Mouse (Mus musculus): ENCODE data around the gene Myh10. TPM values are rescaled to one million over a fixed set of nuclear protein-coding genes. Genes with fewer than 3 reads are reported as not detected.
A peak's percentile ranks its signal among the peaks of the same experiment; 100 is the strongest.

Gene Myh10
- 126 and 129 TPM in 2 replicates for polyA plus RNA-seq (2016; fragmentation: Nextera tagmentation; extraction: Ambion mirVana)

DNA sequence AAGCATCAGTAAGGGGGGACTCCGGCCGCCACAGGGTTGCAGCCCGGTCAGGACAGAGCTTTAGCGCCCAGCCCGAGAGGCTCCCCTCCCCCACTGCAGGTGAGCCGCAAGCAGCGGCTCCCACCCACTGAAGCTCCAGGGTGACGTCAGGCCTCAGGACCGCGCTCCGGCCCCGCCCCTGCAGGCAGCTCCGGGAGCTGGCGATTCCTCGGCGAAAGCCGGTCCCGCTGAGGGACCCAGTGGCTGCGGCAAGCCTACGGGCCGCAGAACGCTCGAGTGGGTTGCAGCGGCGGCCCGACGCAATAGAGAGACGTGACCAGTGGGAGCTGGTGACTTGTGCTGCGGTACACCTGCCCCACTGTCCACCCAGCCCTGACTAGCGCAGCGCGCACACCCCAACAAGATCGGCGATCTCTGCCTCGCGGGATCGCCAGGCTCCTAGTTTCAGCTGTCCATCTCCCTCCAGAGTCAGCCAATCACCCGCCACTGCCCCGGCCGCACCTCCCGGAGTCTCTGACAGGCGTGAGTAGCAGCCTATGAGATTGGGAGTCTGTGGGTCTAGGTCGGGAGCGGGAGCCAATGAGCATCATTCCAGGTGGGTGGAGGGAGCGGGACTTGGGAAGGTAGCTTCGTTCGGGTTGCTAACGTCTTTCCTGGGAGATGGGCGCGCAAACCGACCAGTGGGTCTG lies at the start of gene Myh10:
Gene Myh10, plus strand, starts transcription at position 239 of the 689 bp plus-strand sequence.
- ATAC-seq (ENCODE audit: low FRiP score, low read depth): peak; percentile 99
- peaks cover 14% of the 10 kb centered on the region; the same call in 1 of the 2 replicates for H3K4me1 ChIP-seq
- WGBS: under 1% methylated on average over 51 of the region's 51 CpGs

DNA sequence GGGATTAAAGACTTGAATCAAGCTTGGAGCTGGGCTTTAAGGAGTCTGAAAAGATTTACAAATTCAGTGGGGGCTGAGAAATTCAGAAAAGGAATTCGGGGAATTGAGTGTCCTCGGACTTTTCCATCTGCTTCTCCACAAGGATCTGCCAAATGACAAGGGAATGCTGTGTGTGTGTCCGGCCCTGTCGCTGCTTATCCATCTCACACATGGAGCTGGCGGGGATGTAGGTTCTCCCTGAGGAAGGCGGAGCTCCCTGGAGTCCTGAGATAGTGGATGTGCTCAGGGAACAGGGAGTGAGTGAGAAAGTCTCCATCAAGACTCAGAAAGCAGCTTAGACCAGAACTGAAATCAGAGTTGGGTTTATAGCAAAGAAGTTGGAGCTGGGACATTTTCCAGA lies 46.6 kb upstream of the Myh10 start:
- Histone ChIP-seq H3K27ac (no peak overlapping the region), H3K36me3 (no peaks in the 10 kb centered on the region), H3K27me3 (replicated peaks) (no peaks in the 10 kb centered on the region), H3K4me3 (no peak overlapping the region), H3K4me1 (no peaks in the 10 kb centered on the region), H3K4me2 (replicated peaks) (no peak overlapping the region), H3K9ac (no peak overlapping the region), H3K9me3 (no peaks in the 10 kb centered on the region)
- ATAC-seq (ENCODE audit: low FRiP score, low read depth): no peak
- WGBS: 58% methylated on average over 6 of the region's 6 CpGs

More for the DNA sequence above, at the start of gene Myh10:
- Histone ChIP-seq H3K27ac (peak within 1 kb of the TSS; percentile 96), H3K36me3 (no peaks in the 10 kb centered on the region), H3K27me3 (replicated peaks) (no peaks in the 10 kb centered on the region), H3K4me2 (replicated peaks) (peak within 1 kb of the TSS; percentile 86), H3K4me3 (peak within 1 kb of the TSS; percentile 80), H3K9me3 (no peaks in the 10 kb centered on the region), H3K9ac (peak within 1 kb of the TSS; percentile 90)

- no peak overlapping the region for H3K9ac ChIP-seq
- 66% methylated on average over 5 of the region's 5 CpGs for WGBS
- no peak for ATAC-seq (ENCODE audit: low FRiP score, low read depth)
- H3K4me1 ChIP-seq: no peaks in the 10 kb centered on the region
- H3K36me3 ChIP-seq: no peaks in the 10 kb centered on the region
- no peak overlapping the region for H3K4me3 ChIP-seq
- no peaks in the 10 kb centered on the region for H3K27me3 ChIP-seq (replicated peaks)
- no peak overlapping the region for H3K27ac ChIP-seq
- H3K4me2 ChIP-seq (replicated peaks): no peak overlapping the region
- H3K9me3 ChIP-seq: no peaks in the 10 kb centered on the region
Observed at GRCm38 (mm10) chr11:68647808-68648207, 43.6 kb upstream of the Myh10 start.

DNA sequence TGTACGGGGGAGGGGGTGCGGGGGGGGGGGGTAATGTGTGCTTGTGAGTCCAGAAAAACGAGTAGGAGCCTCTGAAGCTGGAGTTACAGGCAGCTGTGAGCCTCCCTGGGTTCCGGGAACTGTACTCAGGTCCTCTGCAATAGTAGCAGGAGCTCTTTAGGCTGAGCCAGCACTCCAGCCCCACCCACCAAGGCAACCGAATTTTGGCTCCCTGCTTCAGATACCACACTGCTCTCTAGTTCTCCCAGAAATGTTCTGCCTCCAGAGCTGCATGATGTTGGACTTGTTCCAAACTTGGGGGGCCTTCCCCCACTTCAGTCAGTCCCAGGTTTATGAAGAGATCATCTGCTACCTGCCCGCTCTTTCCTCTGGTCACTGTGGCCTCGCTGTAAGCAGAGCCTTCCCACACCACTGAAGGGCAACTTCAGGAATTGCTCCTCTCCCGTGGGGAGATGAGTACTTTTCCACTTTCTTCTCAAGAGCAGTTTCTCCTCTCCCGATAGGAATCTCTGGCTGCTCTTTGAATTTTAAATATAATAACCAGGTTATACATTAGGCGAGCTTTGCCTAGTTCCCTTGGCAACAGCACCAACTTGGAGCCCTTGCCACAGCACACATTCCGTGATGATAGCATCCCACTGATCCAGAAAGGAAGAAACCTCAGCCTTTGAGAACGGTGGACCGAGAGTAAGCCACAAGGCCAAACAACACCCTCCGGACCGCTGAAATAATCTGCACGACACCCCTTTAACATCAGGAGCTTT lies 42.8 kb upstream of the Myh10 start:
- Histone ChIP-seq H3K27ac (no peak overlapping the region), H3K4me1 (no peaks in the 10 kb centered on the region), H3K9ac (no peak overlapping the region), H3K4me3 (no peak overlapping the region), H3K9me3 (no peaks in the 10 kb centered on the region), H3K27me3 (replicated peaks) (no peaks in the 10 kb centered on the region), H3K4me2 (replicated peaks) (no peak overlapping the region), H3K36me3 (no peaks in the 10 kb centered on the region)
- ATAC-seq (ENCODE audit: low FRiP score, low read depth): no peak
- 72% methylated on average over 15 of the region's 16 CpGs for WGBS

DNA sequence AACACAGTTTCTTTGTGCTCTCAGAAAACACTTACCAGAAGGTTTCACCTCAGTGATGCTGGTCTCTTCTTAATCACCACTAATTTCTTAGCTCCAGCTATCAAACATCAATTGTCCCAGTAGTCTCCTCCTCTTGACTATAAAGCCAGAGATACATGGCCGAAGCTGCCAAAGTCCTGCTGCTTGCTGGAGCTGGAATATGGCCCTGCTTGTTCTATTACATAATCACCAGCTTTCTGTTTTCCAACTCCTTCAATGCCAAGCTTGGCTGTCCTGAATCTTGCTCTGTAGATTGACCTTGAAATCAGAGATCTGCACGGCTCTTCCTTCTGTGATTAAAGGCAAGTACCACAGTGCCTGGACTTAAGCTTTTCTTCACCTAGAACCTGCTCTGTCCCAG lies 39.8 kb upstream of the Myh10 start:
- no peaks in the 10 kb centered on the region for H3K4me1 ChIP-seq
- no peak overlapping the region for H3K4me2 ChIP-seq (replicated peaks)
- no peak overlapping the region for H3K9ac ChIP-seq
- H3K27ac ChIP-seq: no peak overlapping the region
- ATAC-seq (ENCODE audit: low FRiP score, low read depth): no peak
- no peak overlapping the region for H3K4me3 ChIP-seq
- no peaks in the 10 kb centered on the region for H3K9me3 ChIP-seq
- no peaks in the 10 kb centered on the region for H3K27me3 ChIP-seq (replicated peaks)
- WGBS: 89% methylated on average over 2 of the region's 2 CpGs
- no peaks in the 10 kb centered on the region for H3K36me3 ChIP-seq

GRCm38 (mm10) chr11:68655524-68655923 lies 35.8 kb upstream of the Myh10 start:
- H3K4me1 ChIP-seq: no peaks in the 10 kb centered on the region
- no peaks in the 10 kb centered on the region for H3K27me3 ChIP-seq (replicated peaks)
- no peaks in the 10 kb centered on the region for H3K9me3 ChIP-seq
- WGBS: 67% methylated on average over 1 of the region's 1 CpGs
- no peaks in the 10 kb centered on the region for H3K36me3 ChIP-seq
- no peak for ATAC-seq (ENCODE audit: low FRiP score, low read depth)
- no peak overlapping the region for H3K4me3 ChIP-seq
- H3K4me2 ChIP-seq (replicated peaks): no peak overlapping the region
- H3K9ac ChIP-seq: no peak overlapping the region
- no peak overlapping the region for H3K27ac ChIP-seq

GRCm38 (mm10) chr11:68656887-68657685 lies 34.3 kb upstream of the Myh10 start:
- H3K4me1 ChIP-seq: no peaks in the 10 kb centered on the region
- H3K4me2 ChIP-seq (replicated peaks): no peak overlapping the region
- ATAC-seq (ENCODE audit: low FRiP score, low read depth): no peak
- no peak overlapping the region for H3K9ac ChIP-seq
- no peaks in the 10 kb centered on the region for H3K36me3 ChIP-seq
- H3K9me3 ChIP-seq: no peaks in the 10 kb centered on the region
- 59% methylated on average over 6 of the region's 6 CpGs for WGBS
- no peak overlapping the region for H3K27ac ChIP-seq
- H3K27me3 ChIP-seq (replicated peaks): no peaks in the 10 kb centered on the region
- no peak overlapping the region for H3K4me3 ChIP-seq

- Histone ChIP-seq H3K4me1 (no peaks in the 10 kb centered on the region), H3K36me3 (no peaks in the 10 kb centered on the region), H3K9ac (no peak overlapping the region), H3K9me3 (no peaks in the 10 kb centered on the region), H3K27ac (no peak overlapping the region), H3K4me2 (replicated peaks) (no peak overlapping the region), H3K27me3 (replicated peaks) (no peaks in the 10 kb centered on the region), H3K4me3 (no peak overlapping the region)
- 80% methylated on average over 9 of the region's 9 CpGs for WGBS
- ATAC-seq (ENCODE audit: low FRiP score, low read depth): no peak
Observed at GRCm38 (mm10) chr11:68657811-68658210, 33.5 kb upstream of the Myh10 start.

DNA sequence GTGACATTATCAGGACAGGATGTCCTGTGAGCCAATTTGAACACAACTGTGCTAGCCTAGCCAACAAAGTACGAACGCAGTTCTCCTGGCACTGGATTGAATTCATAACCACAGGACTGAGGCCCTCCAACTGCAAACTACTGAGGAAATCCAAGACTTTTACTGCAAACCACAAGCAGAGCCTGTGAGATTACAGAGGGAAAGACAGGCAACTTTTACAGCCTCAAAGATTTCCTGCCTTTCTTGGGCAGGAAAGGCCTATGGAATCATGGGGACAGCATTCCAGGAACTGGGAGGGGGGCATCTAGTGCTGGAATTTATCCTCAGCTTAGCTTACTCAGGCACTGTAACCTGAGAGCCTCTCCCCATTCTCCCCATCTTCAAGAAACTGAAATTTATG lies 26.0 kb upstream of the Myh10 start:
- no peaks in the 10 kb centered on the region for H3K27me3 ChIP-seq (replicated peaks)
- no peaks in the 10 kb centered on the region for H3K9me3 ChIP-seq
- no peaks in the 10 kb centered on the region for H3K4me1 ChIP-seq
- no peaks in the 10 kb centered on the region for H3K36me3 ChIP-seq
- H3K27ac ChIP-seq: no peak overlapping the region
- ATAC-seq (ENCODE audit: low FRiP score, low read depth): no peak
- WGBS: 85% methylated on average over 2 of the region's 2 CpGs
- no peak overlapping the region for H3K9ac ChIP-seq
- H3K4me2 ChIP-seq (replicated peaks): no peak overlapping the region
- no peak overlapping the region for H3K4me3 ChIP-seq

DNA sequence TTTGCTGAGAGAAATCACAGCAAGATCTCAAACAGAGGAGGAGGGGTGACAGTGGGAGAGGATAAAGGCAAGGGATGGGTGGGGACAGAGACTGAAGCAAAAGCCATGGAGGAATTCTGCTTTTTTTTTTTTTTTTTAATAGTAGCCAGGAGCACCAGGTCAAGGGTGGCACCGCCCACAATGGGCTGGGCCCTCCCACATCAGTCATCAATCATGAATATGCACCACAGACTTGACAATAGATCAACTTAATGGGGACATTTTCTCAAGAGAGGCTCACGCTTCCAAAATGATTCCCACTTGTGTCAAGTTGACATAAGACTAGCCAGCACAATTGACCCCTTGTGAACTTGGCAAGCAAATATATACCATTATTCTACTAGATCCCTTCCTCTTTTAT lies 25.1 kb upstream of the Myh10 start:
- H3K27ac ChIP-seq: no peak overlapping the region
- ATAC-seq (ENCODE audit: low FRiP score, low read depth): no peak
- H3K36me3 ChIP-seq: no peaks in the 10 kb centered on the region
- H3K9me3 ChIP-seq: no peaks in the 10 kb centered on the region
- no peak overlapping the region for H3K9ac ChIP-seq
- no peaks in the 10 kb centered on the region for H3K27me3 ChIP-seq (replicated peaks)
- no peak overlapping the region for H3K4me2 ChIP-seq (replicated peaks)
- whole genome bisulfite sequencing: 42% methylated on average over 2 of the region's 2 CpGs
- H3K4me3 ChIP-seq: no peak overlapping the region
- no peaks in the 10 kb centered on the region for H3K4me1 ChIP-seq

- H3K4me3 ChIP-seq: no peak overlapping the region
- no peak overlapping the region for H3K27ac ChIP-seq
- no peak overlapping the region for H3K9ac ChIP-seq
- no peaks in the 10 kb centered on the region for H3K9me3 ChIP-seq
- ATAC-seq (ENCODE audit: low FRiP score, low read depth): no peak
- no peaks in the 10 kb centered on the region for H3K4me1 ChIP-seq
- H3K4me2 ChIP-seq (replicated peaks): no peak overlapping the region
- WGBS: 78% methylated on average over 5 of the region's 5 CpGs
- H3K36me3 ChIP-seq: no peaks in the 10 kb centered on the region
- H3K27me3 ChIP-seq (replicated peaks): no peaks in the 10 kb centered on the region
Observed at GRCm38 (mm10) chr11:68672270-68672970, 18.9 kb upstream of the Myh10 start.

GRCm38 (mm10) chr11:68674071-68674470 lies 17.3 kb upstream of the Myh10 start:
- 85% methylated on average over 3 of the region's 3 CpGs for WGBS
- no peak overlapping the region for H3K4me2 ChIP-seq (replicated peaks)
- H3K4me1 ChIP-seq: no peaks in the 10 kb centered on the region
- no peaks in the 10 kb centered on the region for H3K9me3 ChIP-seq
- H3K9ac ChIP-seq: no peak overlapping the region
- no peaks in the 10 kb centered on the region for H3K27me3 ChIP-seq (replicated peaks)
- ATAC-seq (ENCODE audit: low FRiP score, low read depth): no peak
- H3K36me3 ChIP-seq: no peaks in the 10 kb centered on the region
- H3K4me3 ChIP-seq: no peak overlapping the region
- H3K27ac ChIP-seq: no peak overlapping the region

Data from neural tube, embryonic 12.5 days (tissue).